Mouse (Mus musculus) kidney, postnatal 4 days (tissue): Measurements from ENCODE around the gene Kcnh3.
A peak's percentile ranks its signal among the peaks of the same experiment; 100 is the strongest.
"Not testable (repeated sequence)": the region's sequence is repeated elsewhere in the genome, so short reads cannot be mapped to it uniquely, and the experiment has no call there.

Source experiments
- DNase-seq, 2 experiments: peaks; one replicate each; pipeline ENCODE4 v3.0.0; 2021; ENCODE audit warnings: mixed read lengths in 2 of 2

The Kcnh3 gene

DNA sequence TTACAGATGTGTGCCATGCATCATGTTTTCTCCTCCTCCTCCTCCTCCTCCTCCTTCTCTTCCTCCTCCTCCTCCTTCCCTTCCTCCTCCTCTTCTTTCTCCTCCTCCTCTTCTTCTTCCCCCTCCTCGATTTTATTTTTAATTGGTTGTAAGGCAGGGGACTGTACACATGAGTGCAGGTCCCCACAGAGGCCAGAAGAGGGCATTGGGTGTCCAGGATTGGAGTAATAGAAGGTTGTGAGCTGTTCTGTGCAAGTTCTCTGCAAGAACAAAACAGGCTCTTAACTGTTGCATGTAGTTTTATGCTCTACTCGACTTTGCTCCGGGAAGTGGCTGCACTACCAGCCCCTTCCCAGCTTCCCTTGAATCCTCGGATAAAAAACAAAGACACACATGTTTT is 15.5 kb downstream of the Kcnh3 start:
- no peak for DNase-seq

DNA sequence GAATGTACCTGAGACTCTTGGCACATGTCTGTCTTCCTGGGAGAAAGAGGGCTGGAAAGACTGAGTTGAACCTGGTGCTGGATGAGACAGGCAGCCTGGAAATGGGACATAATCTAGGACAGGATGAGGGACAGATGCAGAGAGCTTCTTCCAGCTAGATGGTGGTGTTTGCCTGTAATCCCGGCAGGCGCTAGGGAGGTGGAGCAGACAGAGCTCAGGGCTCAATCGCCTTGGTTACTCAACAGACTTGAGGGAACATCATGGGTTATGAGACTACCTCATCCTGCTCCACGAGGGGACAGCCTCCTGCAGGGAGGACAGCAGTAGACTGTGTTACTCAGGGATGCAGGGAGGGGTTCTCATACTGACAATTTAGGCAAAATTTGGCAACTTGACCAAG is 16.6 kb downstream of the Kcnh3 start:
- no peak for DNase-seq

DNA sequence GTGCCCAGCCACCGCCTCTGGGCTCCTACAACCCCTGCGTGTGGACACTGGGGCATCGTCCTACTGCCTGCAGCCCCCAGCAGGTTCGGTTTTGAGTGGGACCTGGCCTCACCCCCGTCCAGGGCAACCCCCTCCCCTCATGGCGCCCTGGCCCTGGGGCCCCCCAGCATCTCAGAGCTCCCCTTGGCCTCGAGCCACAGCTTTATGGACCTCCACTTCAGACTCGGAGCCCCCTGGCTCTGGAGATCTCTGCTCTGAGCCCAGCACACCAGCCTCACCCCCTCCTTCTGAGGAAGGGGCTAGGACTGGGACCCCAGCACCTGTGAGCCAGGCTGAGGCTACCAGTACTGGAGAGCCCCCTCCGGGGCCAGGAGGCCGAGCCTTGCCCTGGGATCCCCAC is 17.4 kb downstream of the Kcnh3 start:
- DNase-seq = no peak

DNA sequence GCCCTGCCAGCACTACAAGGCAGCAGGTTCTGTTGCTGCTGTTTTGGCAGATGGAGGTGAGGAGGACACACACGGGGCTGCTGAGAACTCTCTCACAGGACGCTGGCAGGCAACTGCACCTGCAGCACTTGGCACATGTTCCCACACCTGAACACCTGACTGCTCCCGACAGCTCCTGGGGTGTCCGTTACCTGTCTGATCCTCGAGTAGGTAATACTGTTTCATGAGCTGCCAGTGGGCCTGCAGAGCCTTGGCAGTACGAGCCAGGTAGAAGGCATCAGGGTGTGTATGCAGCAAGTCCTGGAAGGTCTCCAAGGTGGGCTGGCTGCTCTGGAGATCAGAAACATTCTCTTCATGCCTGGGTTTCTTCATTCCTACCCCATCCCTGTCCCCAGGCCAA is 22.1 kb downstream of the Kcnh3 start:
- DNase-seq = not testable (repeated sequence)

DNA sequence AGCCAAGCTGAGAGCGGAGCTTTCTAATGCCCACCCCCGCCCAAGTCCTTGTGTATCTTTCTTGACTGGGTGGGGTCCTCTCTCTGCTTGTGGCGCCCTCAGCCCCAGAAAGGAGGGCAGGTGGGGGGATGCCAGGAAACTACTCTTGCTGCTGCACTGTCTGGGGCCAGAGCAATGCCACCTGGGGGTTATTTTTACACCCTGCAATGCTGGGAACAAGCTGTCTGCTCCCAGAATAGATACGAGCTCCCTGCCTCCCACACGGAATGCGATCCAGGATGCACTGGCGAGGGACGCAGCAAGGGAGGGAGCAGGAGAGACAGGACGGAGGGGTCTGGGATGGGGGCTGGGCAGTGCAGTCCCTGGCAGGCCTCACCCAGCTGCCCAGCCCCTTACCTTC is 24.3 kb downstream of the Kcnh3 start:
- DNase-seq = peak; percentile 31 to 53

DNA sequence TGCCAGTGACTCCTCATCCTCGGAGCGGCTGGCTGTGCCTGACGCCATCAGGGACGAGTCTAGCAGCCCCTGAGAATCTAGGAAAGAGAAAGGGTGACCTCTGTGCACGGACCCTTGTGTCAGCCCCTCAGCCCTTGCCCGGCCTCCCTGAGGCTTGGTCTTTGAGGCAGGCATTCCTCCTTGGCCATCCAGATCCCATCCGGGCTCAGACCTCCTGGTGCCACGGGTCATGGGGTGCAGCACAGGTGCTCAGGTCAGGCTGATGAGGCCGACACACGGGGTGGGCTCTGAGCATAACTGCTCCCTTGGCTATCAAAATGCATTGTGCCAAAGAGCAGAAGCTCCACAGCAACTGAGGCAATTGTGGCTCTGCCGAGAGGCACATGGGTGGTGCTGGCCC is 25.3 kb downstream of the Kcnh3 start:
- DNase-seq = no peak

DNA sequence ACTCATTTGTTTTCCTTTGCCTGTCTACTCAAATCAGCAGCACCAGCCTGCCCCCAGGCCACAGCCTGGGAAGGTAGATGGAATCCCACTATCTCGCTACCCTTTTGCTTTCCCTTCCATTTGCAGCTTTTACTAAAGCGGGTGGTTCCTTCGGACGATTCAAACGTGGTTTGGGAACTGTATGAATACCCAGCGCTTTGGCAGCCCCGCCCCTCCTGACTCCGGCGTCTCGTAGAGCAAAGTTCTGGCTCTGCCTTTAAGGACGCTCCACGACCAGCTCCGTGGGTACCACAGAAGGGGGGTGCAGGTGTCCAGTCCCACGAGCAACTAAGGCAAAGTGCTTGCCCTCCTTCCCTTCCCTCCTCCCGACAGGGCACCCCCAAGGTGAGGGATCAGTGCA is 26.4 kb downstream of the Kcnh3 start:
- DNase-seq = peak; percentile 26 to 58

DNA sequence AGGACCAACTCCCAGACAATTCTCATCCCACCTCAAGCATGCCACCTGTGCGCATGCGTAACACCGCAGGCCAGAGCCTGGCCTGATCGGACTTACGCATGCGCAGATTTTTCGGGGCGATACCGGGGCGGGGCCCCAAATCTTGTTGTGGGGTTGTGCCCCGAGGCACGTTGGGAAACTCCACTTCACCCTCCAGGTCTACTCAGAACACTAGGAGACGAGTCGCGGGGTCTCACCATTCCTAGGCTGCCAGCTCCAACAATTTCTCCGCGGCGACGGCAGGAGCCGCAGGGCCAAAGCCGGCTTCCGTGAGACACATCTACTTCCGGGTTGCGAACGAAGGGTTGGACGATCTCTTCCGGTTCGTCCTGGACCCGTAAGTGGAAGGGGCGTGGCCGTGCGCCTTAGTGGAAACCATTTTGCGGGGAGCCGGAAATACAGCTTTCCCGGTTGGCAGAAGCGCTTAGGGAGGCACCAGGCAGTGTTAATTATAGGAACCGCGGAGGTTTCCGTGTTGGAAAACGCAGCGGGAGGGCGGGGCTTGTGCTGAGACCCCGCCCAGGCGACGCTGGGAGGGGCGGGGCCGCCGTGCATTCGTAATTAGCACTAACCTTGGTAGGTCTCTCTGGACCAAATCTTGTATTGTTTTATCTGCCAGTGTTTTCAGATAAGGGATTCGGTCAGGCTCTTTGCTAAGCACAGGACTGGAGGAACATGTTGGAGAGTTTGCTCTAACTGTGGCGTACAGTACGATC is 27.1 kb downstream of the Kcnh3 start, which contains the start of gene Mcrs1:
TSS of gene Mcrs1 (minus strand) at position 336 of the 755 bp plus-strand sequence.
- DNase-seq = peak; percentile 97 to 98

DNA sequence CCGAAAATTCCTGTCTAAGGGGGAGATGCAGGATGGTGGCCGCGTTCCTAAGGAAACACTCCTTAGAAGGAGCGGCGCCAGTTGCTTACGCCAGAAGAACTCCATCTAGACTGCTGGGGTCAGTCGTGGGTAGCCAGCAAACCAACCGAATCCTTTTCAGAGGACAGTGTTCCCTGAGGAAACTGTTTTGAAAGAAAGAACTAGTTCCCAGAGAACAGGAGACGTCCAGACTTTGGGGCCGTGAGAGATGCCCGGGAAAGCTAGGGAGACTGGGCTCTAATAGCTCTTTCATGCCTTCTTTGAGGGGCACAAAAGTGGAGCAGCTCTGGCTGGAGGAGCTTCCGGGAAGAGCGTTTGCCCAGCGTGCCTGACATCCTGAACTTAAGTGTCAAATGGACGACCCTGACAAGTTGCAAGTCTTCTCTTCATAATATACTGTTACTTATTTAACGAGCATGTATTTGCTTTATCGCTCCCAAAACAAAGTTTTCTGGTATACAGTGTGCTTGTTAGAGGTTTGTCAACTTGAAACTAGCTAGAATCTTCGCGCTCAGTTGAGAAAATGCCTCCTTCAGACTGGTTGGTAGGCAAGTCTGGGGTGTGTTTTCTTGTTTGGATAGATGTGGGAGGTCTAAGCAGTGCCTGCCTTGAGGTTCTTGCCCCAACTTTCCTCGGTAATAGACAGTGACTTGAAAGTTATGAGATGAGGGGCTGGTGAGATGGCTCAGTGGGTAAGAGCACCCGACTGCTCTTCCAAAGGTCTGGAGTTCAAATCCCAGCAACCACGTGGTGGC is 27.9 kb downstream of the Kcnh3 start:
- DNase-seq = peak; percentile 81 to 89

DNA sequence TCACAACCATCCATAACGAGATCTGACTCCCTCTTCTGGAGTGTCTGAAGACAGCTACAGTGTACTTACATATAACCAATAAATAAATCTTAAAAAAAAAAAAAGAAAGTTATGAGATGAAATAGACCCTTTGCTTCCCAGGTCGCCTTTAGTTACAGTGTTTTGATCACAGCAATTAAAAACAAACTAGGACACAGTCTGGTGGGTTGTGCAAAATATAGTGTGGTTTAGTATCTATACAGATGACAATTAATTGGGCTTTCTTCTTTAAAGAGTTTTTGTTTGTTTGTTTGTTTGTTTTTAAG is 28.5 kb downstream of the Kcnh3 start:
- DNase-seq = not testable (repeated sequence)

DNA sequence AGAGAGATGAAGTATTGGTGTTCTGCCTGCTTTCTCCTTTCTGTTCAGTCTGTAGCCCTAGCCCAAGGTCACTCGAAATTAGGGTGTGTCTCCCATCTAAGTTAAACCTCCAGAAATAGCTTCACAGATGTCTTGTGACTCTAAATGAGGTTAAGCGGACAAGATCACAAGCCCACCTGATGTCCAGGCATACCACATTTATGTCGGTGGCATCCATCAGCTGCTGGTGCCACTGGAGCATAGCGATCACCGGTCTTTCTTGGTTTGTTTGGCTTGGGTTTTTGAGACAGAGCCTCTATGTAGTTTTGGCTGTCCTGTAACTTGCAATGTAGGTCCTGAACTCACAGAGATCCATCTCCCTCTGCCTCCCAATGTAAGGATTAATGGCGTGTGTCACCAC is 29.1 kb downstream of the Kcnh3 start:
- DNase-seq = no peak

DNA sequence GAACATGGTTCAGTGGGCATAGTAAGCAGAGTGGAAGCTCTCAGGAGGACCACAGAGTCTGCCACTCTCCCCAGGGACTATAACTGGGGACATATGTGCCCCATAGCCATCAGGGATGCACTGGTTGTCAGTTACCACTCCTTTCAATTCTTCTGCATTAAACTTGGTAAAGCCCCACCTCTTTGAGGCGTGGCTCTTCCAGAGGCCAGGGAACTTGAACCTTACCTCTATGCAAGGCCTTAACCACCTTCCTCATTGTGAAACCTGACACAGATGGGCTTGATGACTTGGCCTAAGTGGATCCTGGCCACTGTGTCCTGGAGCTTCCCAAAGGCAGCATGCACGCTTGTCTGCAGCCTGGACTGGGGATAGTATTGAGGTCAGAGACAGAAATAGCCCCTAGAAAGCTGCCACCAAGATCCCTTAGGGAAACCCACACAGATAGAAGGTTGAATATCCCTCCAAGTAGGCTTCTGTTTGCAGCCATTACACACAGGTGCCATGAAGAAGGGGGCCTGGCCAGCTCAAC is 29.9 kb downstream of the Kcnh3 start:
- no peak for DNase-seq

DNA sequence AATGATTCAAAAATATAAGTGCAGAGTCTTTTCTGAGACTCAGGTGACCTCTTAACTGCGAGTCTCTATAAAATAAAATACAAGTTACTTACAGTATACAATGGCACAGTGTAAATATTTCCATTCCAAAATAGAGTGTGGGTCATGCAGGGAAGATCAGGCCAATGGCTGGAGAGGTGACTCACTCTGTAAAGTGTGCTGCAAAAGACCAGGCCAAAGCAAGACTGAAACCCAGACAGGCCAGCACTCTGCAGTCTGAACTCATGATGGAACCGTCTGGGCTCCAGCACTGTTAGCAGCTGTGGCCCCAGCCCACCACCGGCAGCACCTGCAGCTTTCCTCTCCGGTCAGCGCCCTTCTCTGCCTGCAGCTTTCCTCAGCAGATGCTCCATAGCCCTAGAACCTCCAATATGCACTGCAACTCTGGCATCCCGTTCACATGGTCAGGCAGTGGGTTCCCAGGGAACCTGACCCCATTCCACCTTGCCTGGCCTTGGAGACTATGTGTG is 30.6 kb downstream of the Kcnh3 start:
- no peak for DNase-seq

DNA sequence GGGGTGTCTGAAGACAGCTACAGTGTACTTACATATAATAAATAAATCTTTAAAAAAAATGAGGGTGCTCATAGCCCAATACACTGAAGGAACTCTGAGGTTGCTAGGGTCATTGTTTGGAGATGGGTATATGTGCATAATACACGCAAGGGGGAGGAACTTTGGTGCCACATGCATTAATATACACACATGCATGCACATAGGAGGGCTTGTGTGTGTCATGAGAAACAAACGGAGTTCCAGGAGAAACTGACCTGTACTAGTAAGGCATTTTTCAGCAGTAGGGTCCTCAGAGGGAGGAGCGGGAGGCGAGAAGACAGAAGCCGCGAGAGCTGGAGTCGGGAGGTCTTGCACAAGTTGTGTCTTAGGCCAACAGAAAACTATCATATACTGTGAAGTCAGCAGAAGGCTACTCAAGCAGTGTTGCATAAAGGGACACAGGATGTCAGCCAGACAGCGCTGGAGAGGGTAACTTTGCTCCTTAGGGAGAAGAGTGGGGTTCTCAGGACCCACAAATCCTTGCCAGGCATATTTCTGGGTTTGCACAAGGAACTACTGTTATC is 34.6 kb downstream of the Kcnh3 start:
- DNase-seq = no peak

DNA sequence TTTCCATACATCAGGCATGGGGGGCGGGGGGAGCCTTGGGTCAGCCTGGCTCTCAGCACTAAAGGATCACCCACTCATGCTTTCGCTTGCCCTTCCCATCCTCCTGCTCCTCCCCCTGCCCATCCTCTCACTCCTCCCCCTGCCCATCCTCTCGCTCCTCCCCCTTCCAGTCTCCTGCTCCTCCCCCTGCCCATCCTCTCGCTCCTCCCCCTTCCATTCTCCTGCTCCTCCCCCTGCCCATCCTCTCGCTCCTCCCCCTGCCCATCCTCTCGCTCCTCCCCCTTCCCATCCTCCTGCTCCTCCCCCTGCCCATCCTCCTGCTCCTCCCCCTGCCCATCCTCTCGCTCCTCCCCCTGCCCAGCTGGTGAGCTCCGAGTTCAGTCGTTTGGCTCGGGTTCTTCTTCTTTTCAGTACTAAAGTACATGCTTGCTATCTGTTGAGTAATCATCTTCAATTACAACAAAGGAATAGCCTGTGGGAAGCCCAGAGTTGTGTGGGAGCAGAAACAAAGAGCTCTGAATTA is 35.1 kb downstream of the Kcnh3 start:
- DNase-seq = peak; percentile 83 to 89

DNA sequence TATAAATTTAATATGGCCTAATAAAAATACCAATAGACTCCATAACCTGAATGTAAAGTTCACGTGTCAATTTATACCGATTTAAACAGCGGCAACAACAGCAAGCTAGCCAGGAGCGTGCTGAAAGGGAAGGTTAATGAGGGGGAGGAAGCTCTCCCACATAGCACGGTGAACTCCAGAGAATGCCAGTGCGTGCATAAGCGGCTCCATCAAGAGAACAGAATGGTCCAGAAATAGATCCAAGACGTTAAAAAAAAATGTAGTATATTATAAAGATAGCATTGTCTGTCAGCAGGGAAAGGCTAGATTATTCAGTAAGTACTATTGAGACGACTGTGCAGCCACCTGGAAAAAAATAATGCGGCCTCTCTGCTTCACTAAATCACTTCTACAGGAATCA is 38.0 kb downstream of the Kcnh3 start:
- DNase-seq = no peak

DNA sequence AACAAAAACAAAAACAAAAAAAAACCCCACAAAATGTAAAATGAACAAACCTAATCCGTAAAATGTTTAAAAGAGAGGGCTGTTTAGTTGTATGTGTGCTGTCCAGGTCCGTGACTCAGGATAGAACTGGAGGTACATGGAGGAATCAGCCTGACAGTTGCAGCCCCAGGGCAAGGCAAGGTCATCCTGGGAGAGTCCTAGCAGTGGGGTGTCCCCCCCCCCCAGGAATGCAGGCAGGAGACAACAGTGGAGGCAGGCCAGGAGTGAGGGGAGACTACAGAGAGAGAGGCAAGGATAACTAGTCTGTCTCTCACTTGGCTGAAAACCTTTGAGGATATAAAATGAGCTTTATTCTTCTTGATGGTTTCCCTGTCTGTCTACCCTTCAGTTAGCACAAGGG is 39.7 kb downstream of the Kcnh3 start:
- no peak for DNase-seq

DNA sequence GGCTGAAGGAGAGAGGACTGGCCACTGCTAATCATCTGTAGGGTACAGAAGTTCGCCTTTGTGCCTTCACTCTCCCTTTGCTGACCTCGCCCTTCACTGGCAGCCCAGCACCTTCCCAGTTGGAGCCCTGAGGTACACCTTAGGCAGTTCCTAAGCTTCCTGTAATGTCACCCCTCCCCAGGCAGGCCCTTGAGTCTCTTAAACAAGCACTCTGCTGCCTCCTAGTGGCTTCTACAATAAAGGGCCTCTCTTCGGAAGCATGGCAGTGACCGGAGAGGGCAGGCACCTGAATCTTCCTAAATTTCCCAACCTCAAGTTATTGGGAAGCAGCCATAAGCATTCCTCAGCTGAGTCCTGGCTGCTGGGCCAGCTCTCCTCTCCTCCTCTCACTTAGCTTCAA is 41.0 kb downstream of the Kcnh3 start:
- DNase-seq = peak; percentile 70 to 80

DNA sequence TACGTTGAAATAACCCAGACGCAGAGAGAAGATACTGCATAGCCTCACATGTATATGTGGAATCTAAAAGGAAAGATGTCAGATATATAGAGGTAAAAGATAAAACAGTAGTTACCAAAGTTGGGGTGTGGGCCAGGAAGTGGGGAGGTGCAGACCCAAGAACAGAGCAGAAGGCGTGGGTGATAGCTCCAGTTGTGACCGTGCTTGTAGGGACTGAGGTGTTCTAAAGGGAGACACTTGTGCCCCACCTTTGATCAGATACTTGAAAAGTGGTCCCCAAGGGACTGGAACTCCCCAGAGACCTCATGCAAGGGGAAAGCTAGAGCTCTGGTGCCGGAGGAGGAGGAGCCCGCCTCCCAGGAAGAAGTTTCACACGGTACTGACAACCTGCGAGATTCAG is 51.4 kb downstream of the Kcnh3 start:
- DNase-seq = no peak

DNA sequence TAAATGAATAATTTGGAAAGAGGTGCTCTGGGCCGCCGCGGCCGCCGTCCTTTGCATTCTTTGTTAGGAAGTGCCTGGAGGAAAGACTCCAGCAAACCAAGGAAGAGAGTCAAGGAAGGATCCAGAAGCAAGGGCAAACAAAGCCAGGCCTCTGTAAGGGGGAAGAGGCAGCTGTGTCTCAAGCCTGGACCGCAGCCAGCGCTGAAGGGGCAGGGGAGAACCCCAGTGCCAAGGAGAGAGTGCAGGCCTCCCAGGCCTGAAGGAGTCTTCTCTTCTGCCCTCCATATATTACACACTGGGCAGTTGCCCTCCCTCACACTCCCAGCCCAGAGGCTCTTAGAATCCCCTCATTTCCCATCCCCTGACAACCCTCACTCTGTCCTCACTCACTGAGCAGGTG is 53.6 kb downstream of the Kcnh3 start:
- DNase-seq = no peak

DNA sequence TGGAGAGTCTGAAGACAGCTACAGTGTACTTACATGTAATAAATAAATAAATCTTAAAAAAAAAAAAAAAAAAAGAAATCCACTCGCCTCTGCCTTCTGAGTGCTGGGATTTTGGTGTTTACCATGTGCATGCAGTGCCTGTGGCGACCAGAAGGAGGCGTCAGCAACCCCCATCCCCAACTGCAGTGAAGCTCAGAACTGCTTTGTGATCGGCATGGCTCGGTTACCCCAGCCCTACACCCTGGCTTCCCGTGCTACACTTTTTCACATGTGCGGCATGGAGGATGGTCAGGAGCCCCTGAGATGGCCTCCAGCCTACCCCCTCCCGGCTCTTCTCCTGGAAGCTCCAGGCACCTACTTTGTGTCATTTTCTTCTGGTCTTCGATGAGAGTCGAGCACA is 58.8 kb downstream of the Kcnh3 start:
- peak in 1 of 2 experiments; percentile 24 for DNase-seq

DNA sequence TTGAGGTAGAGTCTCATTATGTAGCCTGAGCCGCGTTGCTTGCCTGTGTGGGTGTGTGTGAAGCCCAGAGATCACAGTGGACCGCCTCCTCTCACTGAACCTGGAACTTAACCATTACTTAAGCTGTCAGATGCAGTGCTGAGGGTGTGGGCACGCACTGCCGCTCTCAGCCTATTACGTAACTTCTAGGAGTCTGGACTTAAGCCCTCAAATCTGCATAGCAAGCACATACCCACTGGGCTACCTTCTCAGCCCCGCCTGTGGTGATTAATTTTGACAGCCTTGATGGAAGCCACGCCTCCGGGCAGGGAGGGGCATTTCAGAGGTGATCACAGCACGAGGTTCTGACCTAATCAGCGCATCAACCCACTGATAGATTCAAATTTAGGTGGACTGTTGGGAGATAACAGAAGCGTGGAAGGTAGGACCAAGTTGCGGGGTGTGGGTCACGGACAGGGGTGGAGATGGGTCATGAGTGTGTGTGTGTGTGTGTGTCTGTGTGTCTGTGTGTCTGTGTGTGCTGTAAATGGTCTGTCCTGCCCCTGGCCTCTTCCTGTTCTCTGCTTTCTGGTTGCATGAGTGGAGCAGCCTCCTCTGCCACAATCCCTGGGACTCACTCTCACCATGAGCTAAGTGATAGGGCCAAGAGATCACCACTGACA is 60.0 kb downstream of the Kcnh3 start:
- DNase-seq = peak; percentile 39 to 67

DNA sequence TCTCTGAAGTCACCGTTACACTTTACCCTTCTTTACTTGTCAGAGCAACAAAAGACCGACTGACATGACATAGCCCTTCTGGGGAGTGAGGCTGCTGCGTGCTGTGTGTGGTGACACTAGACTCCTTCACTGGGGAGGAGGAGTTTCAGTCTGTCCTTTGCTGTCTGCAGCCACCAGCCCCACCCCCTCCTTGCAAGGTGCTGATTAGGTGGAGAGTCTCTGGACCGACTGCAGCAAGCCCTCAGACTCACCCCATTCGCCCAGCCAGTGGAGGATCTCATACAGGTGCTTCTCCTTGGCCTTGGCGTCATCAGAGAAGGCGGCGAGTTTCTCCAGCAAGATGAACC is 60.5 kb downstream of the Kcnh3 start:
- no peak for DNase-seq
